Mouse (Mus musculus) liver, embryonic 14.5 days (tissue): Measurements from ENCODE around the gene Filip1l.

Source experiments
- CTCF ChIP-seq: IDR thresholded peaks from 2 replicates; pipeline ENCODE4 v1.5.1; 2016; ENCODE audit warnings: antibody characterized with exemption, low read depth, control low read depth
- EP300 ChIP-seq: IDR thresholded peaks from 2 replicates; pipeline ENCODE4 v1.6.1; 2016; ENCODE audit warnings: antibody characterized with exemption, low read depth

DNA sequence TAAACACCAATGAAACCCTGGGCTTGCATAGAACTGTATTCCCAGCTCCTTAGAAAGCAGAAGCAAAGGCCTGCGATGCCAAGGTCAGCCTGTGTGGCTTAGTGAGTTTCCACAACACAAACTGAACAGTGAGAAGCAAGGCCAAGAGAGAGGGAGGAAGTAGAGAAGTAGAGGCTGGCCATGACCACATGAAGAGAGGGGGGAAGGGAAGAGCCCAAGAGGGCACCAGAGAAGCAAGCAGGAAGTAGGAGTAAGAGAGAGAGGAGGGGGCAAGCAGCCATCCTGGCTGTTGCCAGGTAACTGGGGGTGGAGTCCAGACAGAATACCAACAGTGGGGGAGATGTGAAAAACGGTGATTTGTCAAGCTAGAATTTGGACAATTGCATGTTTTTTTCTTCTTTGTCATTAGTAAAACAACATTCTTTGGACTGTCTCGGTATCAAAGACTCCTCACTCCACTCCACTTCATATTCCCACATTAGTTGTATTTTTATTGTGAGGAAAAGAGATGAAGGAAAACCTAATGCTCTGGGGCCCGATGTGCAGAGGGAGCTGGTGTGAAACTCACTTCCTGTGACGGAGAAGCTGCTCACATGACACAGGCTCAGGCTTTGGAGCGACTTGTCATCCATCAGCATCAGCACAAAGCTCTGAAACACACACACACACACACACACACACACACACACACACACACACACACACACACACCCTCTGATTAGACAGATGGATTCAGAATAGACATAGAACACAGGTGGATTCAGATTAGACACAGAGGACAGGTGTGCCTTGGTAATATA lies 70.3 kb downstream of the Filip1l start:
- TF ChIP-seq CTCF, result no peak
- no peak for TF ChIP-seq EP300
